Mouse (Mus musculus) frontal cortex, adult 2 months (tissue): ENCODE measurements around the gene Gm10271. TPM values are rescaled to one million over a fixed set of nuclear protein-coding genes. Genes with fewer than 3 reads are reported as not detected.

Experiments used
- DNase-seq, 2 experiments: peaks; one replicate each; pipeline ENCODE4 v3.0.0; 2022; ENCODE audit warnings: low spot score in 1 of 2; ENCODE audit errors: extremely low spot score in 1 of 2
- polyA plus RNA-seq: library from polyadenylated mRNA; depleted of rRNA; stranded (reverse); fragments of >200 nt; gene quantifications from 2 replicates; pipeline ENCODE4 v1.2.3, GENCODE M21; 2012; rRNA removed

Gene Gm10271
- polyA plus RNA-seq, 1 experiment: not detected

- DNase-seq: no peak
These were observed 63.3 kb downstream of the Gm10271 start for GRCm38 (mm10) chr10:116908901-116909642.

Other genes with a start within 250 kb of the Gm10271 start
- gene Myrfl, start 75.7 kb downstream of the Gm10271 start, polyA plus RNA-seq: 0.17 and 0.22 TPM in 2 replicates
- 35.2 and 54.2 TPM in 2 replicates for gene Rab3ip, start 21.8 kb downstream of the Gm10271 start, polyA plus RNA-seq
- 0.08 and 0.18 TPM in 2 replicates for gene Best3, start 13.7 kb upstream of the Gm10271 start, polyA plus RNA-seq
- gene Lrrc10, start 72.7 kb upstream of the Gm10271 start, polyA plus RNA-seq: not detected in 2 replicates
- 138 and 146 TPM in 2 replicates for gene Cct2, start 91.2 kb upstream of the Gm10271 start, polyA plus RNA-seq
- gene Frs2, start 175.9 kb upstream of the Gm10271 start, polyA plus RNA-seq: 33.4 and 34.2 TPM in 2 replicates